Mouse (Mus musculus) kidney, adult 2 months (tissue): ENCODE measurements around the gene Nsun4. TPM values are rescaled to one million over a fixed set of nuclear protein-coding genes. Genes with fewer than 3 reads are reported as not detected.

Experiments
- DNase-seq: peaks from one replicate; pipeline ENCODE4 v3.0.0; 2021
- H3K27ac ChIP-seq: fragments of 200-500 bp; 2 replicates; pipeline ENCODE4 v1.5.1; 2012; ENCODE audit warnings: low read depth, low read length, control low read depth, inconsistent platforms; ENCODE audit not compliant: insufficient read depth
- H3K27me3 ChIP-seq: fragments of 200-500 bp; replicated peaks from 2 replicates; pipeline ENCODE4 v1.6.1; 2012; ENCODE audit warnings: mild to moderate bottlenecking, moderate library complexity, low read length, inconsistent platforms; ENCODE audit not compliant: control insufficient read depth, insufficient read depth
- H3K36me3 ChIP-seq: fragments of 200-500 bp; 2 replicates; pipeline ENCODE4 v1.6.1; 2012; ENCODE audit warnings: mild to moderate bottlenecking, moderate library complexity, low read length, inconsistent platforms; ENCODE audit not compliant: control insufficient read depth, insufficient read depth
- H3K4me1 ChIP-seq: fragments of 200-500 bp; 2 replicates; pipeline ENCODE4 v1.6.1; 2011; ENCODE audit warnings: low read length; ENCODE audit not compliant: control insufficient read depth, insufficient read depth
- H3K4me3 ChIP-seq: fragments of 200-500 bp; 2 replicates; pipeline ENCODE4 v1.5.1; 2011; ENCODE audit warnings: mild to moderate bottlenecking, low read depth, low read length, control low read depth; ENCODE audit not compliant: insufficient read depth
- CTCF ChIP-seq: fragments of 200-500 bp; conservative IDR thresholded peaks from 2 replicates; pipeline ENCODE4 v1.5.1; 2011; ENCODE audit warnings: low read depth, mild to moderate bottlenecking, control low read depth, low read length, moderate library complexity, mixed read lengths; ENCODE audit not compliant: insufficient read depth, insufficient read length
- POLR2A ChIP-seq: fragments of 200-500 bp; IDR thresholded peaks from one replicate; pipeline ENCODE4 v1.6.1; 2011; ENCODE audit warnings: low read depth, low read length, control low read depth
- WGBS: fragments of 180-500 bp; shearing (Covaris S2); methylation state at CpG from one replicate; pipeline ENCODE4 v1.1.7; 2018; 5-methylcytosine and 5-hydroxymethylcytosine counted together
- polyA plus RNA-seq: library from polyadenylated mRNA; depleted of rRNA; stranded (reverse); fragments of >200 nt; gene quantifications from 2 replicates; pipeline ENCODE4 v1.2.3, GENCODE M21; 2012

The Nsun4 gene
- polyA plus RNA-seq, 1 experiment: 16.7 TPM

DNA sequence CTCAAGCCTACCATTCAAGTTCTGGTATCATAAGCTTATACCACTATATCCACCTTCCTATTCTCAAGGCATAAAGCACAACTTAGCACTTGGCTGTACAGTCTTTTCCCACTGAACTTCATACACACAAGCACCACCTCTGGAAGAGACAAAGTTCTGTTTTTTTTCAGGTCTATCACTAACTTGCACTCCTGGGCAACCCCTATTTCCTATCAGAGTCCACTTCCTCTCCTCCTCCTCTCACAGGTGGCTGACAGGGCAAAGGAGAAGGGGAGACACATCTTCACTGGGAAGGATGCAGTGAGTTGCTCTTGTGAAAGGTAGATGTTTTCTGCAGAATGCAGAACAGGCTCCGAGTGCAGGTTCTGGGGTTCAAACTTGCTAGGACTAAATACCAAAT, 6.0 kb downstream of the Nsun4 start:
- TF ChIP-seq CTCF: no peak
- TF ChIP-seq POLR2A: no peak
- H3K36me3 ChIP-seq: no peaks in the 10 kb centered on the region; the same call in 1 of the 2 replicates
- WGBS: 93% methylated on average over 1 of the region's 1 CpGs

DNA sequence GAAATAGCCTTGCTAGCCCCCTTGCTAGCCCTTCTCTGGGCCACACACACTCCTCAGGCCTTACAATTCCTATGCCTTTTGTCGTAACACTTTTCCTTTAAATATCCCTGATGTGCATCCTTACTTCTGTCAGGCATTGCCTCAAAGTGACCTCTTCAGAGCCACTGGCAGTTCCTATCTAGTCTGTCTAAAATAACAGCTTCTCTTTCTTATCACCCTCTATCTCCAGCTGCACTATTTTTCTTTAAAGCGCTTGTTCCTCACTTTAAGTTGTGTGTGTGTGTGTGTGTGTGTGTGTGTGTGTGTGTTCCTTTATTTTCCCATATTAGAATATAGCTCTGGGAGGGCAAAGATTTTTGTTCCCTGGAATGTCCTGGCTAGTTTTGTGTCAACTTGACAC, 7.1 kb downstream of the Nsun4 start:
- WGBS: 95% methylated on average over 2 of the region's 2 CpGs
- H3K36me3 ChIP-seq: no peaks in the 10 kb centered on the region; the same call in none of the 2 replicates
- DNase-seq: no peak
- H3K27me3 ChIP-seq: no peaks in the 10 kb centered on the region
- no peaks in the 10 kb centered on the region for H3K4me1 ChIP-seq
- H3K4me3 ChIP-seq: no peak overlapping the region
- TF ChIP-seq CTCF: no peak
- no peak for TF ChIP-seq POLR2A
- no peak overlapping the region for H3K27ac ChIP-seq

More for the DNA sequence above, 6.0 kb downstream of the Nsun4 start:
- H3K4me3 ChIP-seq: no peak overlapping the region
- H3K4me1 ChIP-seq: no peaks in the 10 kb centered on the region
- H3K27ac ChIP-seq: no peak overlapping the region
- no peaks in the 10 kb centered on the region for H3K27me3 ChIP-seq
- no peak for DNase-seq

DNA sequence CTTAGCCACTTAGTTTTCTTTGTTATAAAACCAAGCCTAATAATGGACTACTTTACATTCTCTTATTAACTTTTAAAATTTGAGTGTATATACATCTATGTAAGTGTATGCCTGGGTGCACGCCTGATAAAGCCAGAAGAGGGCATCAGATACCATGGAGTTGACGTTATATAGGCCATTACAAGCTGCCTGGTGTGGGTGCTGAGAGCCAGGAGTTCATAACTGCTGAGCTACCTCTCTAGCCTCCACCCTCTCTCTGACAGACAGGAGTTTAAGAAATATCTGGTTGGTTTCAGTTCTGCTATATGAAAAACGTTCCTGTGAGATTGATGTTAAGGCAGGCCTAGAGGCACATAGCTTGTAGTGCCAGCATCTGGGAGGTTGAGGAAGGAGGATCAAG, 11.5 kb downstream of the Nsun4 start:
- 78% methylated on average over 3 of the region's 3 CpGs for WGBS
- Histone ChIP-seq H3K36me3 (no peaks in the 10 kb centered on the region; the same call in none of the 2 replicates), H3K4me3 (no peak overlapping the region), H3K4me1 (peaks cover 2% of the 10 kb centered on the region; the same call in 1 of the 2 replicates), H3K27me3 (no peaks in the 10 kb centered on the region), H3K27ac (no peak overlapping the region)
- no peak for TF ChIP-seq POLR2A
- no peak for TF ChIP-seq CTCF
- DNase-seq: no peak

DNA sequence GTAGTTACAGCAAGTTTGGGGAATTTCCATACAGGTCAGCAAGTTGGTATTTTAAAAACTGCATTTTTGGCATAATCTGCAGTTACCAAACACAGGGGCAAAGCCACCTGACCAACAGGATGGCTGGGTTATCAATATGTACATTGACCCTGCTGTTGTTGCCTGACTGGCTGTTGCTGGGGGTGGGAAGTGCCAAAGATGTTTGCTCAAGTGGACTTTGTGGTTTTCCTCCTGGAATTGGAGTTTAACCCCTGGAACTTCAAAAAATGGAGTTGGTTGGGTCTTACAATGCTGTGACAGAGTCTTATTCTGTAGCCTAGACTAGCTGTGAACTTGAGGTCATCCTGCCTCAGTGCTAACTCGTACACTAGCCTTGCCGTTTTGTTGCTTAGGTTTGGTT, 13.2 kb downstream of the Nsun4 start:
- peak; percentile 58 for DNase-seq
- Histone ChIP-seq H3K4me3 (no peak overlapping the region), H3K27ac (no peak overlapping the region; the same call in 1 of the 2 replicates), H3K27me3 (no peaks in the 10 kb centered on the region), H3K4me1 (peaks cover 2% of the 10 kb centered on the region; the same call in 1 of the 2 replicates), H3K36me3 (no peaks in the 10 kb centered on the region; the same call in none of the 2 replicates)
- TF ChIP-seq POLR2A (no peak), CTCF (no peak)
- WGBS: 54% methylated on average over 2 of the region's 2 CpGs

DNA sequence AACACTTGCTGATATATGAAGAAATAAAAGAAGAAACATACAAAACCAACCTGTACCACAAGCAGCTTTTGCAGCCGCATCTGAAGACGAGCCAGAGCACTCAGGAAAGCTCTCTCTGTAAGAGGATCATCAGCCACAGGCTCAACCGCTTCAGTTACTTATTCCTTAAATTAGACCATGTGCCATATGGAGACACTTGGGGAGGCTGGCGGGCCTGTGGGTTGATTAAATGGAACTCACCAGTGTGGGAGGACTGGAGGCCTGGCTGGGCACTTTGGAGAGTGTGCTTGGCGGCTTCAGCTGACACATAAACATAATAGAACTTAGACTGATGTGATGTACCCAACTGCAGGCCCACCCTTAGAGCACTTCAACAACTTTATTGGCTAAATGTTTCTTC, 20.3 kb downstream of the Nsun4 start:
- 91% methylated on average over 5 of the region's 5 CpGs for WGBS
- TF ChIP-seq POLR2A (no peak), CTCF (no peak)
- DNase-seq: no peak
- Histone ChIP-seq H3K27ac (no peak overlapping the region), H3K4me3 (no peak overlapping the region), H3K4me1 (peaks cover 3% of the 10 kb centered on the region; the same call in 1 of the 2 replicates), H3K36me3 (no peaks in the 10 kb centered on the region), H3K27me3 (no peaks in the 10 kb centered on the region)

DNA sequence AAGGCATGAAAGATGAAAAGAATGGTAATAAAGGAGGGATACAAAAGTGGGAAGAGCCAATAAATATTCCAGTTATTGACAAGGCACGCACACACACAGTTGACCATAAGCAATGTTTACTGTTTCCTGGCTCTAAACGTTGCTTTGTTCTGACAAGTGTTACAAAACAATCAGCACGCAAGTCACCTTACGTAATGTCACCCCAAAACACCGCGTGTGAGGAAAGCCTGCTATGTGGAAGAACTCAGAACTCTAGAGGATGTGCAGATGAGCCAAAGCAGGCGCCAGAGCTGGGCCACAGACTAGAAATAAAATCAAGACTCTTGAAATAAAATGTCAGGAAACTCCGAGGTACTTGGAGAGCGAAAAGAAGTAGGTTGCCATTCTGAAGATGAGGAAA, 20.8 kb downstream of the Nsun4 start:
- H3K27ac ChIP-seq: no peak overlapping the region
- TF ChIP-seq CTCF: no peak
- TF ChIP-seq POLR2A: no peak
- H3K27me3 ChIP-seq: no peaks in the 10 kb centered on the region
- H3K4me3 ChIP-seq: no peak overlapping the region
- no peak for DNase-seq
- 91% methylated on average over 9 of the region's 9 CpGs for WGBS
- peaks cover 3% of the 10 kb centered on the region; the same call in 1 of the 2 replicates for H3K4me1 ChIP-seq
- no peaks in the 10 kb centered on the region for H3K36me3 ChIP-seq

DNA sequence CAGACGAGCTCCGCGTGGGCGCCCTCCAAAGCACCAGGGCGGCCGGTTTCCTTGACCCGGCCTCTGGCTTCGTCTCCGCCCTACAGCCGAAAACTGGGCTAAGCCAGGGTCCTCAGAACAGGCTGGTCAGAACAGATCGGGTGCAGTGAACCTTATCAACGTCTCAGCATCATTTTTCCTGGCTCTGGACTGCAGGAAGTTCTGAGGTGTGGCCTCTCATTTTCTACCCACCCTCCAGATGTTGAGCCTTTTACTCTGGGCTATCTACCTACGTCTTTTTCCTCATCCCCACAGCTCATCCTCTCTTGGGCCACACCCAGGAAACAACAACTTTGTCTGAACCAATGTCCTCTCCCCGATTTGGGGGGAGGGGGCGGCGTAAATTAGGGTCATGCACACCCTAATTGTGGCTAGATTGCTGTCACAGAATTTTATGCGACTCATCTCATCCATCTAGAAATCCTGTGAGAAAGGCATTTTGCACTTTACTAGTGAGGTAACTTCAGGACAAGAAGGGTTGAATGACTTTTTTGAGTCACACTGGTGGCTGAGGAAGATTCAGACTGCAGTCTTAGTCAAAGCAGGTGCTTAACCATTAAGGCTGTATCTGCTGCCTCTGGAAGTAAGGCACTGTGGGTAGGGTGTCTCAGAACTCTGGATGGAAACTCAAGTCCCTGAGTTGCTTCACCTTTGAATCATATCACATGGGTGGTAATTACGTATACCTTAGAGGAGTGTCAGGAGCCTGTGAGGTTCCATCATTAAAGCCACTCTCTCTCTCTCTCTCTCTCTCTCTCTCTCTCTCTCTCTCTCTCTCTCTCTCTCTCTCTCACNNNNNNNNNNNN, 35.6 kb downstream of the Nsun4 start, which contains the start of gene Faah:
Faah (minus strand) TSS at position 25 of the 845 bp plus-strand sequence.
- no peak for TF ChIP-seq CTCF
- no peak for TF ChIP-seq POLR2A
- no peak for DNase-seq
- peak within 1 kb of the TSS; percentile 67 for H3K27ac ChIP-seq
- WGBS: 11% methylated on average over 18 of the region's 18 CpGs
- no peaks in the 10 kb centered on the region for H3K27me3 ChIP-seq
- no peaks in the 10 kb centered on the region for H3K36me3 ChIP-seq
- peak within 1 kb of the TSS; percentile 83 for H3K4me3 ChIP-seq
- peaks cover 14% of the 10 kb centered on the region for H3K4me1 ChIP-seq
